Mouse (Mus musculus) embryonic facial prominence, embryonic 12.5 days (tissue): ENCODE measurements around the gene Hemgn. TPM values are rescaled to one million over a fixed set of nuclear protein-coding genes. Genes with fewer than 3 reads are reported as not detected.

Experiments used
- ATAC-seq: fragments of 200-750 bp; cut with Nextera tagmentation; 2 replicates; pipeline ENCODE4 v1.8.0; 2017; ENCODE audit not compliant: insufficient number of reproducible peaks, insufficient read depth, low FRiP score, low TSS enrichment
- H3K27ac ChIP-seq: fragments of 300-500 bp; sonication (generic); 2 replicates; pipeline ENCODE4 v1.5.1; 2016; ENCODE audit warnings: mild to moderate bottlenecking
- H3K27me3 ChIP-seq: fragments of 300-500 bp; sonication (generic); 2 replicates; pipeline ENCODE4 v1.6.1; 2016; ENCODE audit warnings: mild to moderate bottlenecking, moderate library complexity
- H3K36me3 ChIP-seq: fragments of 300-500 bp; sonication (generic); 2 replicates; pipeline ENCODE4 v1.6.1; 2016; ENCODE audit warnings: mild to moderate bottlenecking
- H3K4me1 ChIP-seq: fragments of 300-500 bp; sonication (generic); 2 replicates; pipeline ENCODE4 v1.6.1; 2016
- H3K4me2 ChIP-seq: fragments of 300-500 bp; sonication (generic); replicated peaks from 2 replicates; pipeline ENCODE4 v1.6.1; 2016; ENCODE audit warnings: mild to moderate bottlenecking, moderate library complexity
- H3K4me3 ChIP-seq: fragments of 300-500 bp; sonication (generic); 2 replicates; pipeline ENCODE4 v1.5.1; 2016; ENCODE audit warnings: mild to moderate bottlenecking
- H3K9ac ChIP-seq: fragments of 300-500 bp; sonication (generic); 2 replicates; pipeline ENCODE4 v1.6.1; 2016; ENCODE audit warnings: mild to moderate bottlenecking, moderate library complexity
- H3K9me3 ChIP-seq: fragments of 300-500 bp; sonication (generic); 2 replicates; pipeline ENCODE4 v1.6.1; 2016; ENCODE audit warnings: mild to moderate bottlenecking, moderate library complexity
- WGBS: fragments of 180-500 bp; shearing (Covaris S2); methylation state at CpG from one replicate; pipeline ENCODE4 v1.1.7; 2016; 5-methylcytosine and 5-hydroxymethylcytosine counted together
- polyA plus RNA-seq: library from polyadenylated mRNA; unstranded; fragments of >200 nt; fragmentation: Nextera tagmentation; extraction: Ambion mirVana; gene quantifications from 2 replicates; pipeline ENCODE4 v1.2.1, GENCODE M21; 2016

The Hemgn gene
- polyA plus RNA-seq, 1 experiment from 2014 or later, result 2.5 TPM

- Histone ChIP-seq H3K27ac (no peak overlapping the region), H3K4me3 (peak overlapping the region; percentile 30; the same call in 1 of the 2 replicates), H3K9ac (no peak overlapping the region), H3K4me1 (peaks cover 10% of the 10 kb centered on the region), H3K27me3 (0 out of 2 replicates have a peak, but pooled peaks cover 5% of the 10 kb centered on the region), H3K9me3 (no peaks in the 10 kb centered on the region), H3K4me2 (peak overlapping the region; percentile 53), H3K36me3 (peaks cover 16% of the 10 kb centered on the region)
- 53% methylated on average over 6 of the region's 6 CpGs for WGBS
- ATAC-seq, result no peak
Observed at GRCm38 (mm10) chr4:46374455-46374854, 38.9 kb downstream of the Hemgn start.

DNA sequence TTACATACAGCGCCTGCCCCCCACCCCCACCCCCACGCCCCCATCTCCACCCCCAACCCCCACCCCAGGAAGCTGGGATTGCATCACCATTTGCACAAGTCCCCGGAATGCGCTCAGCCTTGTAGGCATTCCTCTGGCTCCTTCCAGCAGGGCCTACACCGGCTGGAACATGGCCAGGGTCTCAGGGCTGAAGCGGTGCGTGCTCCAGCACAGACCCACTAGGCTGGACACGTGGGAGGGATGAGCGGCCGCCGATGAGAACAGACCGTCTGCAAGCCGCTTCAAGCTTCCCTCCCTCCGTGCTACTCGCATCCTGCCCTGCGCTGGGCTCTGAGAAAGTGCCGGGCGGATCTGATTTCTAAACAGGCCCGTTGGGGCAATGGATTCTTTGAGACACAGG is 42.3 kb downstream of the Hemgn start:
- peak overlapping the region; percentile 45 for H3K4me2 ChIP-seq
- peak overlapping the region; percentile 44 for H3K9ac ChIP-seq
- H3K4me3 ChIP-seq, result peak overlapping the region; percentile 4; the same call in 1 of the 2 replicates
- no peaks in the 10 kb centered on the region; the same call in 1 of the 2 replicates for H3K9me3 ChIP-seq
- ATAC-seq, result peak; percentile 82
- H3K27ac ChIP-seq, result no peak overlapping the region
- peaks cover 10% of the 10 kb centered on the region for H3K4me1 ChIP-seq
- peaks cover 10% of the 10 kb centered on the region; the same call in 1 of the 2 replicates for H3K27me3 ChIP-seq
- H3K36me3 ChIP-seq, result no peaks in the 10 kb centered on the region
- 2% methylated on average over 18 of the region's 19 CpGs for WGBS

GRCm38 (mm10) chr4:46370406-46370805 is 42.9 kb downstream of the Hemgn start:
- peaks cover 10% of the 10 kb centered on the region; the same call in 1 of the 2 replicates for H3K27me3 ChIP-seq
- no peak overlapping the region for H3K4me3 ChIP-seq
- no peak overlapping the region for H3K9ac ChIP-seq
- ATAC-seq, result no peak
- H3K9me3 ChIP-seq, result no peaks in the 10 kb centered on the region; the same call in 1 of the 2 replicates
- no peak overlapping the region for H3K27ac ChIP-seq
- no peaks in the 10 kb centered on the region for H3K36me3 ChIP-seq
- H3K4me1 ChIP-seq, result peaks cover 10% of the 10 kb centered on the region
- 0 out of 2 replicates have a peak overlapping the region, but pooled peaks have one; percentile 45 for H3K4me2 ChIP-seq
- 45% methylated on average over 6 of the region's 6 CpGs for WGBS

GRCm38 (mm10) chr4:46369070-46369469 is 44.2 kb downstream of the Hemgn start:
- no peak overlapping the region for H3K27ac ChIP-seq
- H3K4me1 ChIP-seq, result peaks cover 10% of the 10 kb centered on the region
- H3K36me3 ChIP-seq, result no peaks in the 10 kb centered on the region
- H3K9ac ChIP-seq, result no peak overlapping the region
- WGBS, result 65% methylated on average over 4 of the region's 4 CpGs
- H3K9me3 ChIP-seq, result peaks cover 4% of the 10 kb centered on the region; the same call in 1 of the 2 replicates
- no peak overlapping the region for H3K4me2 ChIP-seq
- no peak overlapping the region for H3K4me3 ChIP-seq
- H3K27me3 ChIP-seq, result peaks cover 10% of the 10 kb centered on the region; the same call in 1 of the 2 replicates
- ATAC-seq, result no peak

DNA sequence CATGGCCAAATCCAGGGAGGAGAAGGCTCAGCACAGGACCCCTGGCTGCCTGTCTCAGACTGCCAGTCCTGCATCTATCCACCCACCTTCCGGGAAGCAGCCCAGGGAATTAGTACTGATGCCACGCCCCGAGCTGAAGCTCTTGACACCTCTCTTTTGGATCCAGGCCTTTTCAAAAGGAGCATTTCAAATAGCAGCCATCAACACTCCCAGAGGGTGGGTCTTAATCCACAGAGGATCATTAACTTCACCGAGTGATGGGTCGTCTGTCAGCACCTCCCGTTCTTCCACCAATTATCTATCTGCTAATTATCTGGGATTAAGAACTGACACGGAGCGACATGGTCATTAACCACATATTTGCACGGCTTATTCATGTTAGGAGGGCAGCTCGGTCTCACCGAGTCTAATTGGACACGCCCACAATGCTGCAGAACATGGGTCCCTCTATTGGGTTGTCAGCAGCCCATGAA is 45.8 kb downstream of the Hemgn start:
- no peak overlapping the region for H3K27ac ChIP-seq
- H3K4me2 ChIP-seq, result no peak overlapping the region
- peaks cover 4% of the 10 kb centered on the region; the same call in 1 of the 2 replicates for H3K9me3 ChIP-seq
- H3K27me3 ChIP-seq, result peaks cover 10% of the 10 kb centered on the region; the same call in 1 of the 2 replicates
- no peak overlapping the region for H3K9ac ChIP-seq
- WGBS, result 18% methylated on average over 12 of the region's 12 CpGs
- H3K4me3 ChIP-seq, result no peak overlapping the region
- ATAC-seq, result no peak
- H3K4me1 ChIP-seq, result peaks cover 10% of the 10 kb centered on the region
- H3K36me3 ChIP-seq, result no peaks in the 10 kb centered on the region

DNA sequence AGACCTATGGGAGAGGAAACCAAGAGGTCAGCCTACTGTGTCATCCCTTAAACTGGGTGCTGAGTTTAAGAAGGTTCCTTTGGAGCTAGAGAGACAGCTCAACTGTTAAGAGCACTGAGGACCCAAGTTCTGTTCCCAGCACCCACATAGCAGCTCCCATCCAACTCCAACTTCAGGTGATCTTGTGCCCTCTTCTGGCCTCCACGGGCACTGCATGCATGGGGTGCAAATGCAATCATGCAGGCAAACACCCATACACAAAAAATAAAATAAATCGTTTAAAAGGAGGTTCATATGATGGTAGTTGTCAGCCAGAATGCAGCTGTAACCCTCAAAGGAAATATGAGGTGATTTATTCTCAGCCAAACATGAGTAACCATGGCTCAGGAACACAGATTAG is 48.9 kb downstream of the Hemgn start:
- H3K4me3 ChIP-seq, result no peak overlapping the region
- no peaks in the 10 kb centered on the region for H3K4me1 ChIP-seq
- ATAC-seq, result no peak
- no peak overlapping the region for H3K9ac ChIP-seq
- WGBS, result 85% methylated on average over 2 of the region's 2 CpGs
- H3K27me3 ChIP-seq, result peaks cover 5% of the 10 kb centered on the region; the same call in 1 of the 2 replicates
- H3K36me3 ChIP-seq, result no peaks in the 10 kb centered on the region
- H3K9me3 ChIP-seq, result peaks cover 4% of the 10 kb centered on the region; the same call in 1 of the 2 replicates
- no peak overlapping the region for H3K4me2 ChIP-seq
- no peak overlapping the region for H3K27ac ChIP-seq

GRCm38 (mm10) chr4:46361258-46361657 is 52.0 kb downstream of the Hemgn start:
- no peak for ATAC-seq
- H3K4me1 ChIP-seq, result no peaks in the 10 kb centered on the region
- no peaks in the 10 kb centered on the region; the same call in none of the 2 replicates for H3K27me3 ChIP-seq
- 0 out of 2 replicates have a peak, but pooled peaks cover 4% of the 10 kb centered on the region for H3K9me3 ChIP-seq
- no peaks in the 10 kb centered on the region for H3K36me3 ChIP-seq
- WGBS, result 77% methylated on average over 5 of the region's 5 CpGs
- no peak overlapping the region for H3K9ac ChIP-seq
- no peak overlapping the region for H3K27ac ChIP-seq
- H3K4me2 ChIP-seq, result no peak overlapping the region
- no peak overlapping the region for H3K4me3 ChIP-seq

GRCm38 (mm10) chr4:46359539-46360253 is 53.6 kb downstream of the Hemgn start:
- H3K4me2 ChIP-seq, result no peak overlapping the region
- 0 out of 2 replicates have a peak, but pooled peaks cover 4% of the 10 kb centered on the region for H3K9me3 ChIP-seq
- H3K9ac ChIP-seq, result no peak overlapping the region
- H3K4me3 ChIP-seq, result no peak overlapping the region
- H3K4me1 ChIP-seq, result no peaks in the 10 kb centered on the region
- ATAC-seq, result no peak
- H3K27me3 ChIP-seq, result peaks cover 10% of the 10 kb centered on the region
- H3K27ac ChIP-seq, result no peak overlapping the region
- no peaks in the 10 kb centered on the region for H3K36me3 ChIP-seq
- WGBS, result 78% methylated on average over 12 of the region's 12 CpGs

GRCm38 (mm10) chr4:46356351-46357133 is 56.8 kb downstream of the Hemgn start:
- WGBS, result 47% methylated on average over 12 of the region's 12 CpGs
- no peak overlapping the region for H3K9ac ChIP-seq
- H3K36me3 ChIP-seq, result no peaks in the 10 kb centered on the region
- H3K27ac ChIP-seq, result no peak overlapping the region
- ATAC-seq, result no peak
- no peak overlapping the region for H3K4me2 ChIP-seq
- peaks cover 35% of the 10 kb centered on the region for H3K27me3 ChIP-seq
- 0 out of 2 replicates have a peak, but pooled peaks cover 5% of the 10 kb centered on the region for H3K4me1 ChIP-seq
- no peak overlapping the region for H3K4me3 ChIP-seq
- H3K9me3 ChIP-seq, result no peaks in the 10 kb centered on the region

- 8% methylated on average over 10 of the region's 10 CpGs for WGBS
- H3K9me3 ChIP-seq, result no peaks in the 10 kb centered on the region
- peaks cover 66% of the 10 kb centered on the region for H3K27me3 ChIP-seq
- H3K4me2 ChIP-seq, result no peak overlapping the region
- H3K9ac ChIP-seq, result no peak overlapping the region
- no peak overlapping the region for H3K4me3 ChIP-seq
- 0 out of 2 replicates have a peak overlapping the region, but pooled peaks have one; percentile 47 for H3K27ac ChIP-seq
- ATAC-seq, result no peak
- H3K36me3 ChIP-seq, result no peaks in the 10 kb centered on the region
- H3K4me1 ChIP-seq, result 0 out of 2 replicates have a peak, but pooled peaks cover 5% of the 10 kb centered on the region
Observed at GRCm38 (mm10) chr4:46353045-46353444, 60.3 kb downstream of the Hemgn start.

GRCm38 (mm10) chr4:46349530-46349929 is 63.8 kb downstream of the Hemgn start:
- 49% methylated on average over 5 of the region's 5 CpGs for WGBS
- Histone ChIP-seq H3K9ac (no peak overlapping the region), H3K36me3 (no peaks in the 10 kb centered on the region), H3K27ac (no peak overlapping the region), H3K4me1 (peaks cover 6% of the 10 kb centered on the region), H3K27me3 (peaks cover 86% of the 10 kb centered on the region), H3K4me3 (no peak overlapping the region), H3K9me3 (no peaks in the 10 kb centered on the region), H3K4me2 (no peak overlapping the region)
- no peak for ATAC-seq
